Mouse (Mus musculus): ENCODE results near the gene Irx5.

DNA sequence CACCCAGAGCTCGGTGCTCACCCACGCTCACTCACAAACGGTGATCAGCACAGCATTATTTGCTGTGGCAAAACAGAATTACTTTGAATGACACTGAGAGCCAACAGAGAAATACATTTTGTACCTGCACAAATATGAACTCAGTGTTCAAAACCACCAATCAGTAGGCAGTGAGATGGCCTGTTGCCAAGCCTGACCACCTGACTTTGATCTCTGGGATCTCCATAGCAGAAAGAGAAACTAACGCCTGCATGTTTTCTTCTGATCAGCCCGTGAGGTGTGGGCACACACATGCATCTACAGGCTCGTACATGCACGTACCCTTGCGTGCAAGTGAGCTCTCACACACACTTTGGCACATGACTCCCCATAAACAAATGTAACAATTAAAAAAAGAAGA is 24.0 kb upstream of the Irx5 start:
- no peak for TF ChIP-seq POLR2A (IDR thresholded peaks at IDR 0.05; ENCODE audit: low read depth, low read length)
- no peak for TF ChIP-seq CTCF (IDR thresholded peaks at IDR 0.05; ENCODE audit: borderline replicate concordance, insufficient read depth, low read length)
